Mouse (Mus musculus) heart, adult 2 months (tissue): ENCODE measurements at regions not wholly inside any gene's neighbourhood (a gene's known extent, or its start where the extent isn't known, plus 50 kb on each side); places are given as distances from the start of the nearest gene placed in this dataset.
"Not testable (repeated sequence)": the region's sequence is repeated elsewhere in the genome, so short reads cannot be mapped to it uniquely, and the experiment has no call there.

Source experiments
- DNase-seq, 2 experiments: peaks; one replicate each; pipeline ENCODE4 v3.0.0; 2021
- H3K27ac ChIP-seq: fragments of 200-600 bp; 2 replicates; pipeline ENCODE4 v1.8.1; 2022
- H3K27me3 ChIP-seq: fragments of 200-500 bp; 2 replicates; pipeline ENCODE4 v1.6.1; 2012; ENCODE audit warnings: mild to moderate bottlenecking, low read length, inconsistent platforms, mixed read lengths; ENCODE audit not compliant: control insufficient read depth, insufficient read depth
- H3K36me3 ChIP-seq: fragments of 200-500 bp; 2 replicates; pipeline ENCODE4 v1.6.1; 2012; ENCODE audit warnings: low read length, inconsistent platforms; ENCODE audit not compliant: control insufficient read depth, insufficient read depth
- H3K4me1 ChIP-seq: fragments of 200-500 bp; 2 replicates; pipeline ENCODE4 v1.6.1; 2011; ENCODE audit warnings: low read length; ENCODE audit not compliant: control insufficient read depth, insufficient read depth
- H3K4me3 ChIP-seq: fragments of 200-600 bp; 2 replicates; pipeline ENCODE4 v1.8.1; 2022
- H3K79me2 ChIP-seq: fragments of 200-500 bp; replicated peaks from 2 replicates; pipeline ENCODE4 v1.6.1; 2012; ENCODE audit warnings: mild to moderate bottlenecking, inconsistent platforms, low read length, moderate library complexity, mixed read lengths; ENCODE audit not compliant: control insufficient read depth, insufficient read depth
- H3K9ac ChIP-seq: fragments of 200-500 bp; 2 replicates; pipeline ENCODE4 v1.6.1; 2012; ENCODE audit warnings: low read depth, mild to moderate bottlenecking, control low read depth, inconsistent platforms, low read length, mixed read lengths
- CTCF ChIP-seq: fragments of 200-600 bp; IDR thresholded peaks from 2 replicates; pipeline ENCODE4 v1.8.1; 2022; ENCODE audit warnings: antibody characterized with exemption, mild to moderate bottlenecking, moderate library complexity
- EP300 ChIP-seq: fragments of 200-500 bp; IDR thresholded peaks from 2 replicates; pipeline ENCODE4 v1.6.1; 2011; ENCODE audit warnings: low read depth, low read length, control low read depth; ENCODE audit not compliant: insufficient read depth
- POLR2A ChIP-seq: fragments of 200-500 bp; IDR thresholded peaks from 2 replicates; pipeline ENCODE4 v1.6.1; 2011; ENCODE audit warnings: mild to moderate bottlenecking, low read depth, low read length, control low read depth; ENCODE audit not compliant: insufficient read depth
- WGBS: fragments of 180-500 bp; shearing (Covaris S2); methylation state at CpG from one replicate; pipeline ENCODE4 v1.1.7; 2018; 5-methylcytosine and 5-hydroxymethylcytosine counted together
- intact Hi-C: fragments of 180-260 bp; cut with DNase I; formaldehyde crosslinking; loops from one replicate; pipeline ENCODE4 v1.15.1; 2025

DNA sequence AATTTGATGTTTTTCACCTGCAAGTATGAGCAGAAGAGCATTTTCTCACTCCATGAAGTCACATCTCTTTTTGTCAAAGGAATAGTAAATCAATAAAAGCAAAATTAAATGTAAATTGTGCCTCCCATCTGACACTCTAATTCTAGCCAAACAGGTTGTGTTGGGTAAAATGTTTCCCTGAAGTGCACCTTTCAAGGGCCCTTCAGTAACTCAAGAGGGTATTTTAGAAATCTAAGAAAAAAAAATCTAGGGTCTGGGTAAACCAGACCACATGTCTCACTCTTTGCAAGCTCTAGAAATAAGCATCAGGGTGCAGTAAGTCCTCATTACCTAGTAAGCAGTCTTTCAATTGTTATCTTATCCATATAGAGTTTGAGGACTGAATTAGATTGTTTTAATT is 521.2 kb downstream of the Serpinb8 start:
- no peak overlapping the region for H3K4me3 ChIP-seq
- intact Hi-C loops = no loop called here
- no peak overlapping the region for H3K27ac ChIP-seq
- no peaks in the 10 kb centered on the region for H3K36me3 ChIP-seq
- H3K27me3 ChIP-seq = no peaks in the 10 kb centered on the region
- H3K79me2 ChIP-seq = no peaks in the 10 kb centered on the region
- H3K9ac ChIP-seq = no peak overlapping the region
- H3K4me1 ChIP-seq = no peaks in the 10 kb centered on the region
- DNase-seq = no peak
- TF ChIP-seq EP300 (no peak), CTCF (no peak), POLR2A (no peak)

DNA sequence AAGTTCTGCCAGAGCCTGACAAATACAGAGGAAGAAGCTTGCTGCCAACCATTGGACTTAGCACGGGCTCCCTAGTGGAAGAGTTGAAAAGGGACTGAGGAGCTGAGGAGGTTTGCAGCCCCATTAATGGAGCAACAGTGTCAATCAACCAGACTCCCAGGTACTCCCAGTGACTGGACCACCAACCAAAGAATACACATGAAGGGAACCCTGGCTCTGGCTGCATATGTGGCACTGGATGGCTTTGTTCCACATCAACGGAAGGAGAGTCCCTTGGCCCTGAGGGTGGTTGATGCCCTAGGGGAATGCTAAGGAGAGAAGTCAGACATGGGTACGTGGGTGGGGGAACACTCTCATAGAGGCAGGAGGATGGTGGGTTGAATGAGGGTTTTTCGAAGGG is 537.6 kb downstream of the Serpinb8 start:
- no peaks in the 10 kb centered on the region for H3K4me1 ChIP-seq
- TF ChIP-seq POLR2A = no peak
- no peak for TF ChIP-seq EP300
- no peak for TF ChIP-seq CTCF
- no peak overlapping the region for H3K9ac ChIP-seq
- no peak overlapping the region for H3K4me3 ChIP-seq
- intact Hi-C loops = no loop called here
- no peak for DNase-seq
- no peaks in the 10 kb centered on the region for H3K79me2 ChIP-seq
- H3K27me3 ChIP-seq = no peaks in the 10 kb centered on the region
- WGBS = 68% methylated on average over 4 of the region's 4 CpGs
- no peaks in the 10 kb centered on the region for H3K36me3 ChIP-seq
- no peak overlapping the region for H3K27ac ChIP-seq

DNA sequence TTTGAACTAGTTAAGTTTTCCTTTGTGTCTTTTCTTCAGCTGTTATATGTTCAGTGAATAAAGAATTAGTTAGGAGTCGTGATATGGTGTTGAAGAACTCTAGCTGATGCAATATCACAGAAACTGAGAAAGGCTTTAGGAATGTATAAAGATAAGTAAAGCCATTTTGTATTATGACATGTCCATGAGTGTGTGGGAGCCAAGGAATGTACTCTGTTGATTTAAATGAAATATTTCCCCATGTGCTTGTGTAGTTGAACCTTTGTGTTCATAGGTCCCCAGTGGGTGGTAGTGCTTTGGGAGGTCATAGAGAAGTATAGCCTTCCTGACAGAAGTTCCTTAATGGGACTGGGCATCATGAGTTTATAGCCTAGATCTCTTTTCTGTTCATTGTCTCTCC is 542.2 kb downstream of the Serpinb8 start:
- H3K36me3 ChIP-seq = no peaks in the 10 kb centered on the region
- intact Hi-C loops = no loop called here
- H3K27ac ChIP-seq = no peak overlapping the region
- no peak for TF ChIP-seq CTCF
- TF ChIP-seq EP300 = no peak
- TF ChIP-seq POLR2A = no peak
- 44% methylated on average over 1 of the region's 1 CpGs for WGBS
- H3K9ac ChIP-seq = no peak overlapping the region
- no peaks in the 10 kb centered on the region for H3K27me3 ChIP-seq
- no peak overlapping the region for H3K4me3 ChIP-seq
- H3K4me1 ChIP-seq = no peaks in the 10 kb centered on the region
- H3K79me2 ChIP-seq = no peaks in the 10 kb centered on the region
- DNase-seq = no peak

DNA sequence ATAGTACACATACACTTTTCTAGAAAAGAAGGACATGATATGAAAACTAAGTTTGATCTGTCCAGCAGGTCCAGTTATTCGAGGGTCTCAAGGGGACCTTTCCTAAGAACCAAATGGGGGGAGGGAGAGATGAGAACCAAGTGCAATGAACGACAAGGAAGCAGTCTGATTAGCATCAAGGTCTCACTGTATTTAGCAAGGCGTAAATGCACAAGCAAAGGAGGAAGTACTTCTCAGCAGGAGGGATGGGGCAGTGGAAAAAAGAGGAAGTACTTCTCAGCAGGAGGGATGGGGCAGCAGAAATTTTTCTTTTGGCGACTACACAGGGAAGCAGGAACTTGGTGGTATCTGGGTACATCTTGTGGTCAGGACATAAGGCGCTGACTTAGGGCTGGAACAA is 545.5 kb downstream of the Serpinb8 start:
- H3K27me3 ChIP-seq, H3K36me3 ChIP-seq, H3K4me1 ChIP-seq, H3K27ac ChIP-seq, H3K4me3 ChIP-seq, H3K79me2 ChIP-seq, H3K9ac ChIP-seq, intact Hi-C loops, DNase-seq: not testable (repeated sequence)
- WGBS = 64% methylated on average over 5 of the region's 5 CpGs

DNA sequence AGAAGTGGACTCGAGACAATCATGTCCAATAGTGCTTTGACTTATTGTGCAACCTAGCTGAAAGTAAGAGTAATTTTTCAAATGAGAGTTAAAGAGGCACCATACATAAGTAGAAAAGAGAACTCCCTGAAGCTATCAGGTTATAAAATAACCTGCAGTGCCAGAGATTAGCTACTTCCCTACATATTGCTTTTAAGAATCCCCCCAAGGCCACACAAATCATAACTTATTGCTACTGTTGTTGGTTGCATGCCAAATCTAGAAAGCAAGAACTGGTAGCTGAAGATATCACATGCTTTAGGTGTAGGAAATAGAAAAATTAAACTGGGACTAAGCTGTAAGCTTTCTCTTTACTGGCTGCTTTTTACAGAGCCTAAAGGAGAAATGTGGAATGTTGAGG is 554.3 kb downstream of the Serpinb8 start:
- H3K36me3 ChIP-seq = no peaks in the 10 kb centered on the region
- no peak for DNase-seq
- 47% methylated on average over 1 of the region's 1 CpGs for WGBS
- H3K4me3 ChIP-seq = no peak overlapping the region
- no peaks in the 10 kb centered on the region for H3K27me3 ChIP-seq
- no peak overlapping the region for H3K9ac ChIP-seq
- TF ChIP-seq EP300 = no peak
- TF ChIP-seq CTCF = no peak
- no peak for TF ChIP-seq POLR2A
- H3K4me1 ChIP-seq = no peaks in the 10 kb centered on the region
- intact Hi-C loops = no loop called here
- H3K79me2 ChIP-seq = no peaks in the 10 kb centered on the region
- H3K27ac ChIP-seq = no peak overlapping the region

DNA sequence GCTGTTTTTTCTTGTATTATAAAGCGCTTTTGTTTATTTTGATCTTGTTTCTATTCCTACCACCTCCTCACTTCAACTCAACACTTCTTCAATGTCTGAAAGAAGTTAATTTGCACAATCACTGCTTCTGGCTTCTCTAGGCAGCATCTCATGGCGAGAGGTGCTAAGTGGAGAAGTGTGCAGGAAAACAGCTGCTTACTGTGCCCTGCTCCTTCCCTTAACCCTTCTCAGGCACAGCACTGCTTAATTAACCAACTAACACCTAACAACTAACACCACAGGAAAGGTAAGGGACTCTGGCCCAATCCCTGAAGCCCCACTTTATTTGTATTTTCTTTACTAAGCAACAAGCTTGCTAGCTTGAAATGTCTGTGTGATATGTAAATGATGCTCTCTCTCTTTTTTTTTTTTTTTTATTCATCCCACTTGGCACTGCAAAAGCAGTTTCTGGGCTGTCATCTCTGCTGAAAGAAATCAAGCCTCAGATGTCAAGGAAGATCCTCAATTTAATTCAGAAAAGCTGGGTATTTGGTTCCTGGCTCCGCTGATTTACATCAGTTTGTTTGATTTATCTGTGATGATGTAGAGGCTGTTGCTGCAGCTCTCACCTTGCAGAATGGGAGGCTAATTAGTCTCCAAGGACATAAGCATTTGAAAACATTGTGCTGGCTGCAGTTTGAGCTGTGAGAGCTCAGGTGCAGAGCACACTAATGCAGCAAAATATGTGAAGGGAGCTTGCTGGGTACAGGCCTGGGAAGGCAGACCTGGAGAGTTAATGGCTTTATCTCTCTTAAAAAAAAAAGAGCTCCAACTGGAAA is 591.8 kb downstream of the Serpinb8 start:
- intact Hi-C loops = no loop called here
- H3K27me3 ChIP-seq = no peaks in the 10 kb centered on the region
- no peak for TF ChIP-seq CTCF
- TF ChIP-seq POLR2A = no peak
- TF ChIP-seq EP300 = no peak
- no peaks in the 10 kb centered on the region for H3K79me2 ChIP-seq
- WGBS = 38% methylated on average over 3 of the region's 3 CpGs
- no peaks in the 10 kb centered on the region for H3K4me1 ChIP-seq
- no peak overlapping the region for H3K9ac ChIP-seq
- no peaks in the 10 kb centered on the region for H3K36me3 ChIP-seq
- H3K27ac ChIP-seq = no peak overlapping the region
- H3K4me3 ChIP-seq = no peak overlapping the region
- no peak for DNase-seq
